Mouse (Mus musculus) layer of hippocampus, adult 9-11 months (tissue): Measurements from ENCODE around the gene Styx.
A peak's percentile ranks its signal among the peaks of the same experiment; 100 is the strongest.
"Not testable (repeated sequence)": the region's sequence is repeated elsewhere in the genome, so short reads cannot be mapped to it uniquely, and the experiment has no call there.

ENCODE experiments used
- DNase-seq: peaks from one replicate; pipeline ENCODE4 v3.0.0; 2022

The Styx gene

GRCm38 (mm10) chr14:45442781-45443560 lies 92.1 kb downstream of the Styx start:
- no peak for DNase-seq

- no peak for DNase-seq
These were observed 94.0 kb downstream of the Styx start for GRCm38 (mm10) chr14:45444870-45445269.

GRCm38 (mm10) chr14:45445445-45445844 lies 94.6 kb downstream of the Styx start:
- DNase-seq = no peak

- DNase-seq = no peak
These were observed 95.9 kb downstream of the Styx start for GRCm38 (mm10) chr14:45446777-45447176.

GRCm38 (mm10) chr14:45451090-45451489 lies 100.2 kb downstream of the Styx start:
- no peak for DNase-seq

GRCm38 (mm10) chr14:45452148-45452547 lies 101.3 kb downstream of the Styx start:
- DNase-seq = no peak

- no peak for DNase-seq
These were observed 102.1 kb downstream of the Styx start for GRCm38 (mm10) chr14:45452861-45453512.

GRCm38 (mm10) chr14:45453538-45454233 lies 102.8 kb downstream of the Styx start:
- no peak for DNase-seq

- no peak for DNase-seq
These were observed 105.0 kb downstream of the Styx start for GRCm38 (mm10) chr14:45455651-45456501.

GRCm38 (mm10) chr14:45456502-45456846 lies 105.6 kb downstream of the Styx start:
- no peak for DNase-seq

- no peak for DNase-seq
These were observed 106.1 kb downstream of the Styx start for GRCm38 (mm10) chr14:45457003-45457402.

- no peak for DNase-seq
These were observed 109.0 kb downstream of the Styx start for GRCm38 (mm10) chr14:45459877-45460276.

- no peak for DNase-seq
These were observed 109.6 kb downstream of the Styx start for GRCm38 (mm10) chr14:45460491-45460890.

- DNase-seq = no peak
These were observed 111.1 kb downstream of the Styx start for GRCm38 (mm10) chr14:45461945-45462344.

- DNase-seq = peak; percentile 75
These were observed 111.5 kb downstream of the Styx start for GRCm38 (mm10) chr14:45462374-45462773.

GRCm38 (mm10) chr14:45462875-45463475 lies 112.1 kb downstream of the Styx start:
- no peak for DNase-seq

GRCm38 (mm10) chr14:45463599-45463998 lies 112.7 kb downstream of the Styx start:
- DNase-seq = no peak

GRCm38 (mm10) chr14:45464036-45465035 lies 113.4 kb downstream of the Styx start:
- DNase-seq = no peak

GRCm38 (mm10) chr14:45466371-45466770 lies 115.5 kb downstream of the Styx start:
- DNase-seq = not testable (repeated sequence)

GRCm38 (mm10) chr14:45469446-45469845 lies 118.6 kb downstream of the Styx start:
- DNase-seq = no peak
